In genomic region chr4:148785053-148785567, GRCm38 (mm10) we compare ENCODE assay signal across 12 mouse cellular contexts.
"Had no signal": no experiment of that assay in that cellular context is flagged by ENCODE, and none has a peak within 500 bp of the region (broad histone marks: within the 10 kb centered on the region; RNA-seq: fewer than 3 reads in every experiment).

No protein-coding gene starts in this region.

- H3K27ac ChIP-seq: limb, embryonic 13.5 days; liver, embryonic 14.5 days; midbrain, embryonic 12.5 days; neural tube, embryonic 13.5 days; stomach, embryonic 15.5 days had no signal

- H3K9me3 ChIP-seq: limb, embryonic 13.5 days; midbrain, embryonic 12.5 days; neural tube, embryonic 13.5 days; stomach, embryonic 15.5 days had no signal

- H3K4me1 ChIP-seq: stomach, embryonic 15.5 days had no signal

- H3K4me3 ChIP-seq: limb, embryonic 13.5 days; midbrain, embryonic 12.5 days; neural tube, embryonic 13.5 days; stomach, embryonic 15.5 days had no signal

- H3K27me3 ChIP-seq: stomach, embryonic 15.5 days had no signal

- H3K36me3 ChIP-seq: limb, embryonic 13.5 days; midbrain, embryonic 12.5 days; neural tube, embryonic 13.5 days; stomach, embryonic 15.5 days had no signal

- ATAC-seq: midbrain, embryonic 16.5 days had no signal

- DNase-seq: kidney, postnatal 14 days; left cerebral cortex, postnatal 4 days; lung, adult 18-20 months; retina, postnatal 1 day; right cerebral cortex, postnatal 4 days; thymus, postnatal 4 days had no signal

- H3K4me2 ChIP-seq: limb, embryonic 13.5 days; midbrain, embryonic 12.5 days; neural tube, embryonic 13.5 days; stomach, embryonic 15.5 days had no signal

- H3K9ac ChIP-seq: limb, embryonic 13.5 days; liver, embryonic 14.5 days; midbrain, embryonic 12.5 days; neural tube, embryonic 13.5 days; stomach, embryonic 15.5 days had no signal
